Mouse (Mus musculus) gastrocnemius, postnatal 14 days (tissue): ENCODE data around the gene Apc2. TPM values are rescaled to one million over a fixed set of nuclear protein-coding genes. Genes with fewer than 3 reads are reported as not detected.

Experiments used
- DNase-seq: peaks from one replicate; pipeline ENCODE4 v3.0.0; 2021; ENCODE audit warnings: mixed read lengths
- intact Hi-C: fragments of 180-260 bp; cut with DNase I; formaldehyde crosslinking; loops from one replicate; pipeline ENCODE4 v1.15.1; 2025; ENCODE audit warnings: low total_unique reads
- microRNA-seq, 2 experiments: library from miRNA; unstranded; fragments of <30 nt; microRNA quantifications; one replicate each; pipeline ENCODE4 v1.2.0; 2021
- total RNA-seq, 2 experiments: library from RNA; stranded (reverse); gene quantifications; 2 replicates each; pipeline ENCODE4 v1.2.3; 2021

Apc2 gene
- total RNA-seq, 2 experiments from 2014 or later, result 0.93 to 1.2 TPM

DNA sequence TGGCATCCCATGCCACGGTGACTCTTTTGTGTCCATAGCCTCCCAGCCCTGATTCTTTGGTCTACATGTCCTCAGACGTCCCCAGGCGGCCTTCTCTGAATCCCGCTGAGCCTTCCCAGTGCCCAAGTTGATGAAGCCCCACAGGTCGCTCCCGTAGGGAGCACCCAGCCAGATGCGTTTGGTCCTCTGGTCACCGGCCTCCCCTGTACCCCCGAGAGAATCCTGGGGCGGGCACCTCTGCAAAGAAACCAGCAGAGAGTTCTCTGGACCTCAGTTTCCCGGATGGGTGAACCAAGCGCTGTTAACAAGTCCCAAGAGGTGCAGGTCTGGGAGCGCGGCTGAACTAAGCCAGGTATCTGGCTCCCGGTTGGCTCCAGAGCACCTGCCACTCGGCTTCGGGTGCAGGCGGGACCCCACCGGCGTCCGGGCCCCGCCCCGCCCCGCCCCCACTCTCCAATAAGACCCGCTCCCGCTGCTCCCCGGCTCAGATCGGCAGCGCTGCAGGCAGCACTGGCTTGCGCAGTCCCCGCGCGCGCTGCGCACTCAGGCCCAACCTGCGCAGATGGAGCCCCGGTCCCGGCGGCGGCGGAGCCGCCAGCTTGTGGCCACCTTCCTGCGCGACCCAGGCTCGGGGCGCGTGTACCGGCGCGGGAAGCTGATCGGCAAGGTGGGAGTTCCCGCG, 60.4 kb downstream of the Apc2 start, which contains the start of gene Plk5:
Plk5 (plus strand) TSS at position 459 of the 682 bp plus-strand sequence.
- no peak for DNase-seq
- intact Hi-C loops, result no loop called here

DNA sequence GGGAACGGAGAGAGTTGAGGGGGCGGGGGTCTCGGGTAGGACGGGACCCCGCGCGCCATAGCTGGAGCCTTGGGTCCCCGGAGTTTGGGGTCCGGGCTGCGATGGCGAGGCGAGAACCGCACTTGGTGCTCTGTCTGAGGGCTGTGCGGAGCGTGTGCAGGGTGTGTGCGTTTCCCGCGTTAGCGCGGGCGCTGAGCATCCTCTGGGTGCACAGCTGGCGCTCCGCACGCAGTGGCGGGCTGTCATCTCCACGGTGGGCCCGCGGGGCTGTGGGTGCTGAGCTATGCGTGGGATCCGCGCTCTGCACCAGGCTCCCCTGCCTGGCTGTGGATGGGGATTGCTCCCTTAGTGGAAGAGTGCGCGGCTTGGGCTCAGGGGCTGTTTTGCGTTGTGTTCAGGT, 61.0 kb downstream of the Apc2 start:
- no peak for DNase-seq
- intact Hi-C loops, result no loop called here

DNA sequence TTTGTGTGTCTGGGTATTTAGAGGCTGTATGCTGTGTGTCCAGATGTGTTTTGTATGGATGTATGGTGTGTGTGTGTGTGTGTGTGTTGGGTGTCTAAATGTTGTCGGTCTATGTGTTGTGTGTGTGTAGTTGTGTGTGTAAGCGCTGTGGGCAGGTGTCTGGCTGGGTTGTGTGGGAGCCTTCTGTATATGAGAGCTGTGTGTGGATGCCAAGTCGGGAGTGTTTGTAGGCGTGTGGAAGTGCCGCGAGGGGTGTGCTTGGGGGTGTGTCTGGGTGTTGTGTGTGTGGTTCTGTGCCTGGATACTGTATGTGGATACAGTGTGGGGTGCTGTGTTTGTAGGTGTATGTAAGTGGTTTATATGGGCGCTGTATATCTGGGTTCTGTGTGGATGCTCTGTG, 61.6 kb downstream of the Apc2 start:
- DNase-seq, result no peak
- intact Hi-C loops, result no loop called here

DNA sequence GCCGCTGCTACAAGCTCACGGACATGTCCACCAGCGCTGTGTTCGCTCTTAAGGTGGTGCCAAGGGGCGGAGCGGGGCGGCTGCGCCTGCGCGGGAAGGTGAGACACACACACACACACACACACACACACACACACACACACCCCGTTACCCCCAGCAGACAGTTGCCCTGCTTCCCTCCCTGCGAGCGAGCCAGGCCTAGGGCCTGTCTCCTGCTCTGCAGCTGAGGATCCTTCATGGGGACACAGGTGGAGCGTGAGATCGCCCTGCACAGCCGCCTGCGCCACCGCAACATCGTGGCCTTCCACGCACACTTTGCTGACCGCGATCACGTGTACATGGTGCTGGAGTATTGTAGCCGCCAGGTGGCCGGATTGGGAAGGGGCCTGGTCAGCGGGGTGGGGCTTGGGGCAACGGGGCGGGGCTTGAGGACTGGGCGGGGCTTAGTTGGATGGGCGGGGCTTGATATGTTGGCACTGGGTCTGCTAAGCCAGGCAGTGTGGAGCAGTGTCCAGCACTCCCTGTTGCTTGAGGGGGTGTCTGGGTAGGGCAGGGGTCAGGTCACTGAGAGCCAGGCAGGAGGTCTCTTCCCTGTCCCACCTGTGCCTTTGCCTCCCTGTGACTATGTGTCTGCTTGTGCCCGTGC, 62.3 kb downstream of the Apc2 start:
- intact Hi-C loops, result no loop called here
- no peak for DNase-seq

DNA sequence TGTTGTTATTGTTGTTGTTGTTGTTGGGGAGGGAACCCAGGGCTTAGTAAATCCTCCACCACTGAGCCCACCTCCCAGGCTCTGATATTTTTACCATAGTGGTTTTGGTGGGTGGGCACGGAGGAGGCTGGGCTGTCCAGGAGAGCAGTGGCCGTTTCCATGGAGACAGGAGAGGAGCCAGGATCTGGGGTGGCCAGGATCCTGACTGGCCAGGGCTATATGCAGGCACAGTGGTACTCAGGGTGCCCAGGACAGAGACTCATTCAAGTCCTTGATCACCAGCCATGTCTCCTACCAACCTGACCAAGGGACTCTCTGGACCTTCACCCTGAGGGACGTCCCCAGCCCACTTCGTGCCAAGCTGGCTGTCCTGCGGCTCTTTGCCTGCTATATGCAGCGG, 68.0 kb downstream of the Apc2 start:
- intact Hi-C loops, result loop anchor here (10.0 kb wide), 1 partner anchor 151 kb away; no protein-coding TSS in a partner anchor
- no peak for DNase-seq

DNA sequence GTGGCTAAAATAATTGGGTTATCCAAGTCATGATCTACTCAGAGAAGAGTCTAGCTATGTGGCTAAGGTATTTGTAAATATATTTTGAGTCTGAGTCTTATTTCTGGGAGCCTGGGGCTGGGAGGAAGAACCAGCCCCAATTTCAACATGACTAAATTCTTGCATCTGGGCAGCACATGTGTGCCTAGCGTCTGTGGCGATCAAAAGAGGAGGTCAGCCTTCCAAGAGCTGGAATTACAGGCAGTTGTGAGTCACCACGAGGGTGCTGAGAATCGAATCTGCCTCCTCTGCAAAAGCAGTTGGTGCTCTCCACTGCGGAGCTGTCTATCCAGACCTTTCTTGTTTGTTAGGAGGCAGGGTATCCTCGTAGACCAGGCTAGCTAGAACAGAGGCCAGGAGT, 70.0 kb downstream of the Apc2 start:
- intact Hi-C loops, result loop anchor here (10.0 kb wide), 1 partner anchor 149 kb away; no protein-coding TSS in a partner anchor
- no peak for DNase-seq

Small RNA genes within 50 kb of the gene (microRNA-seq; reads per million reads assigned to microRNA genes)
- gene Mir6911, result 0 to 0.32 reads per million in 2 experiments

Other genes with a start within 250 kb of the Apc2 start
- gene Gpx4, start 248.8 kb upstream of the Apc2 start, total RNA-seq, result 100 to 1,000 TPM; 389 TPM
- 1 to 10 TPM; 6.2 to 6.3 TPM for gene Sbno2, start 190.4 kb upstream of the Apc2 start, total RNA-seq
- 10 to 100 TPM; 87.6 to 98.0 TPM for gene Stk11, start 180.2 kb upstream of the Apc2 start, total RNA-seq
- 100 to 1,000 TPM; 657 to 736 TPM for gene Atp5d, start 157.3 kb upstream of the Apc2 start, total RNA-seq
- 1 to 10 TPM; 1.6 TPM for gene Cbarp, start 155.1 kb upstream of the Apc2 start, total RNA-seq
- gene Midn, start 147.7 kb upstream of the Apc2 start, total RNA-seq, result 10 to 100 TPM; 40.3 to 43.6 TPM
- gene Cirbp, start 130.0 kb upstream of the Apc2 start, total RNA-seq, result 10 to 100 TPM; 41.4 to 41.5 TPM
- 1 to 10 TPM; 3.3 to 4.2 TPM for gene 1600002K03Rik, start 123.0 kb upstream of the Apc2 start, total RNA-seq
- under 1 TPM; 0.58 to 0.98 TPM for gene Efna2, start 116.5 kb upstream of the Apc2 start, total RNA-seq
- 10 to 100 TPM; 15.2 to 19.4 TPM for gene Mum1, start 69.5 kb upstream of the Apc2 start, total RNA-seq
- gene Ndufs7, start 46.9 kb upstream of the Apc2 start, total RNA-seq, result 100 to 1,000 TPM; 423 to 474 TPM
- gene Gamt, start 35.0 kb upstream of the Apc2 start, total RNA-seq, result 100 to 1,000 TPM; 232 to 267 TPM
- 10 to 100 TPM; 49.9 to 51.0 TPM for gene Dazap1, start 34.5 kb upstream of the Apc2 start, total RNA-seq
- 100 to 1,000 TPM; 741 to 829 TPM for gene Rps15, start 3.5 kb upstream of the Apc2 start, total RNA-seq
- gene 2310011J03Rik, start 24.6 kb downstream of the Apc2 start, total RNA-seq, result 1 to 10 TPM; 7.6 to 8.3 TPM
- gene Pcsk4, start 33.5 kb downstream of the Apc2 start, total RNA-seq, result 1 to 10 TPM in 1 of 2 experiments, under 1 TPM in 1; 0.53 to 1.2 TPM
- 1 to 10 TPM; 1.9 to 2.5 TPM for gene Reep6, start 34.0 kb downstream of the Apc2 start, total RNA-seq
- gene Adamtsl5, start 52.4 kb downstream of the Apc2 start, total RNA-seq, result 10 to 100 TPM; 24.2 to 26.1 TPM
- under 1 TPM; 0.12 to 0.13 TPM for gene Plk5, start 60.5 kb downstream of the Apc2 start, total RNA-seq
- gene Mex3d, start 91.7 kb downstream of the Apc2 start, total RNA-seq, result 1 to 10 TPM; 5.2 to 6.0 TPM
- 100 to 1,000 TPM in 1 of 2 experiments, 10 to 100 TPM in 1; 81.0 to 102 TPM for gene Mbd3, start 103.6 kb downstream of the Apc2 start, total RNA-seq
- 100 to 1,000 TPM; 793 to 884 TPM for gene Uqcr11, start 110.9 kb downstream of the Apc2 start, total RNA-seq
- 10 to 100 TPM; 18.1 to 24.6 TPM for gene Tcf3, start 137.7 kb downstream of the Apc2 start, total RNA-seq
- gene Onecut3, start 198.9 kb downstream of the Apc2 start, total RNA-seq, result not detected
- gene Atp8b3, start 243.1 kb downstream of the Apc2 start, total RNA-seq, result not detected